Mouse (Mus musculus) adrenal gland, adult 8-10 months (tissue): ENCODE measurements at regions not wholly inside any gene's neighbourhood (a gene's known extent, or its start where the extent isn't known, plus 50 kb on each side); places are given as distances from the start of the nearest gene placed in this dataset.

Experiments used
- DNase-seq: peaks from one replicate; pipeline ENCODE4 v3.0.0; 2022

DNA sequence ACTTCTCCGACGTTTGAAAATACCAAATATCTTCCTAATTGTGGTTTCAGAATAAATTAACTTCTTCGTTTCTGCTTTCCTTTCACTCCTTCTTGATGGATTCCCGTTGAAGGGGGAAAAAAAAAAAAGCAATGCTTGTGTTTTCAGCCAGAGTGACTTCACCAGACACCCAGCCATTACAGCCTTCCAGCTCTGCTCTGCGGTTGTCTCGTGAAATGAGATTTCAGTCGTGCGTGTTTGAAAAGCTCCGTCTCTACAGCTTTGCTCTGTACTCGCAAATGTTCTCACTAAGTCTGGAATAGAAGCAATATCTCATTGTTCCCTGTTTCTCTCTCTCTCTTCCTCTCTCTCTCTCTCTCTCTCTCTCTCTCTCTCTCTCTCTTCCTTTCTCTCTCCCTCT, 509.6 kb upstream of the Kif2a start:
- no peak for DNase-seq

DNA sequence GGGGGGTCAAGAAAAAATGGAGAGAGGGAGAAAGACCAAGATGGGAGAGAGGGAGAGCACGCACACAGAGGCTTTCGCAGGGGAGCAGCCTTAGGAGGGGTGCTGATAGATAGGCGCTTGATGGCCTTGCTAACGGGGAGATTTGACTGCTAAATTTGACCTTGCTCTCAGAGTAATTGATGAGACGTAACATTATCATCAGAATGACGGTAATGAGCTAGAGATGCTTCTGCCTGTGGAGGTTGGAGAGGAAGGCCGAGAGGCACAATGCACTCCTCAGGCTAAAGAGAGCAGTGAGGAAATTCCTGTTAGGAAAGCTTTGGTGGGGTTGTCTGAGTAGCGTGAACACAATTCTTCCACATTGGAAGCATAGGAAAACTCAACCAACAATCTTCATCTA, 509.1 kb upstream of the Kif2a start:
- no peak for DNase-seq

DNA sequence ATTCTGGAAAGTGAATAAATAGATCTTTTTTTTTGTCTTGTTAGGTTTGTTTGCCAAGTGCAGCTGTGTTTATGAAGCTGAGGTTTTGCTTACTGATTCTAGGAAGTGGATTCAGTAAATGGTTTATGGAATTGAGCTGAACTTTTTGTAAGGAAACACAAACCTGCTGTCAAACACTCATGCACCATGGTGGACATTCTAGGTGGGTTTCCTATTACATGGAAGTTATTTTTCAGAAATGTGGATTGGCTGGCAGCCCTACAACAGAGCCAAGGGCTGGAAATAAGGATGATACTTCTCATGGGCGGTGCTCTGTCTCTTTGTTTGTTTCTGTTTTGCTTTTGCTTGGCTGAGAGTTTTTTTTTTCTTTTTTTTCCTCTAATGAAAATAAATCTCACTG, 508.5 kb upstream of the Kif2a start:
- DNase-seq, result no peak

DNA sequence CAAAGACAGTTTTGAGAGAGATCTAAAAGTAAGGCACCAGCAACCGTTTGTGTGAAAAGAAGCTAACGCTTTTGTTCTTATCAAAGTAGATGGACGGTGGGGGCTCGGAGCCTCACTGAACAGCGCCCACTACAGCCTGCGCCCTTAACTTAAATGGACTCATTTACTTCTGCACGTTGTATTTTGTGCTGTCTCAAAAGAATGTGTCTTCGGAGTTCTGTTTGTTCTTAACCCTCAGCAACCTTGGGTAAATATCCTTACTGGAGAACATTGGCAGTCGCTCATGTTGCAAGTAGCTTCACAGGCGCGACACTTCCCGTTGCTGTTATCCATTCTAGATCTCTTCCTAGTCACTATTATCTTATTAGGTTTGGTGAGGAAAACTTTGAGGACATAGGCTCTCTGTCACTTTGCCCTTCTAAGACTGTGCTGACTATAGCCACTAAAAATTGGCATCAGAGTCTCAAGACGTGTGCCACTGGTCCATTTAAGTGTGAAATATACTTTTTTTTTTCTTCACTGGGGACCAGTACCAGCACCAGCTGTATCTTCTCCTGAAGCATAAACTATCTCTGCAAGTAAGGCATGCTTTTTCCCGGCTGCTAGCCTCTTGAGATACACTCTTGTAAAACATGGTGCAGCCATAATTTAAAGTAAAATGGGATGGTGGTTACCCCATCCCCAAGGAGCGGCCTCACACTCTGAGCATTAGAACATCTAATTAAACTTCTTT, 507.0 kb upstream of the Kif2a start:
- DNase-seq, result no peak

DNA sequence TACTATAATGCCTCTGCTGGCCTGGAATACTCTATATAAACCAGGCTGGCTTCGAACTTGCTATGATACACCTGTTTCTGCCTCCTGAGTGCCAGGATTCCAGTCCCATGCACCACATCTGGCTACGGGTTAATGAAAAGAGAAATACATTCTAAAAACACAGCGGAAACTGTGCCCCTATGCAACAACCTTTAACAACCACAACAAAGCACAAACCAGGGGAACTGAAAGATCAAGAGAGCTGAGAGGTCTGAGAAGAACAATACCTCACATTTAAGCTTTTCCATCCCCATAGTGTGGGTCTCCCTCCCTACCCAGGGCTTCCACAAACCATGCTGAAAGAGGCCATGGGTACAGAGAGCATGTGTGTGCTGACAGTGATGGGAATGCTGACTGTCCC, 501.0 kb upstream of the Kif2a start:
- DNase-seq, result no peak

DNA sequence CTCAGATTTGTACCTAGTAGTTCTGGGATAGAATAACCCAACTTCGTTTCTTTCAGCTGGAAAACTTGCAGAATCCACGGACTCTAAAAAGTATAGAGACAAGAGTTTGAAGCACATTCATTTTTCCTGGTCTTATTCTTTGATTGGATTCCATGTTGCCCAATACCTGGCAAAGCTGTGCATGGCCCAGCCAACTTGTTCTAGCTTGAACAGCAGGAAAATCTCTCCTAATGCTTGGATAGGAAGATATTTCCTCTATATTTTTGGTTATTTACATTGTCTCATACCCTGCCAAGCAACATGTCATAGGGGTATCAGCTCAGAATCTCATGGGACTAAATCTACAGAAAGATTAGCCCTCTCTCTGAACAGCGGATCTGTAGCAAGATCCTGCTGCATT, 492.3 kb upstream of the Kif2a start:
- DNase-seq, result no peak

DNA sequence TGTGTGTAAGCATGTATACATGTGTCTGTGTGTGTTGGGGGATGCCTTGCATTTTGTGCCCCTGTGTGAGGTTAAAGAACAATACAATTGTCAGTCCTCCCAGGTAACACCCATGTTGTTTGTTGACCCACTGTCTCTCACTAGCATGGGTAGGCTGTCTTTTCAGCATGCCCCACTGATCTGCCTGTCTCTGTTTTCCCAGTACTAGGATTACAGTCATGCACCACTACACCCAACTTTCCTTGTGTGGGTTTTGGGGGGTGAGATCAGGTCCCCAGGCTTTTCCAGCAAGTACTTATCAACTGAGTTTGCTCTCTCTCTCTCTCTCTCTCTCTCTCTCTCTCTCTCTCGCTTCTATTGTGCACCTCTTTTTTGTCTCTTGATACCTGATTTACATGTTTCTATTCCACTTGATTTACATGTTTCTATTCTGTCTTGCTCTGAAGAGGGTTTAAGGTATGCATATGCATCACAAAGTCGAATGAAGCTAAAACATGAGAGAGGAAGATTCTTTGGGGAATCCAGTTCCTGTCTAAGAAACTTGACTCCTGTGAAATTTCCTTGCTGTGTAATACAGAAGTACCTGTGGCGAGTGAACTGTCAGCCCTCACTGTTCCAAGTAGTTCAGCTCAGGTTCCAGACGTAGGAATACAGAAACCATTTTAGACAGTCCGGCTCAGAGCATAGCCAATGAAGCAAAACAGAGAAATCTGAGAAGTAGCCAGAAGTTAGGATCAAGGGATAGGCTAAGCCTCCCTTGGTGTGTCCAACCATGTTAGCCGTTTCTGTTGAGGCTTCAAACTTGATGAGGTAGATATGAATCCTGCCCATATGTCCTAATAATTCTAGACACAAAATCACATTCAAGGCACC, 491.6 kb upstream of the Kif2a start:
- DNase-seq, result no peak

DNA sequence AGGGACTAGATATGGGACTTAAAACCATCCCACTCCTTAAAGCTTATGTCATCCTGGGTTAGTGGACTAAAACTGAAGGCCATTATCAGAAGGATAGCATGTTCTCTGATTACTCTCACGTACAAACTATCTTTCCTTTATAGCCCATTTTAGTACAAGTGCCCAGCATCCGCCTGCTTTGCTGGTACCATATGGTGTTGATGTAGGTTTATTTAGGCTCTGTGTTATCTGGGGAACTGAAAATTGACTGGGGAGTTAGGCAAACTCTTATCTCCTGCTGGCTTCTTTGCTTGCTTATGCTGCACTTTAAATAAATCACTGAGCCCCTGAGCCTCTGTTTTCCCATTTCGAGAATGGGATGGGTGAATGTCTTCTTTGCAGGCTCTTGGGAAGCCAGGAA, 485.4 kb upstream of the Kif2a start:
- no peak for DNase-seq

DNA sequence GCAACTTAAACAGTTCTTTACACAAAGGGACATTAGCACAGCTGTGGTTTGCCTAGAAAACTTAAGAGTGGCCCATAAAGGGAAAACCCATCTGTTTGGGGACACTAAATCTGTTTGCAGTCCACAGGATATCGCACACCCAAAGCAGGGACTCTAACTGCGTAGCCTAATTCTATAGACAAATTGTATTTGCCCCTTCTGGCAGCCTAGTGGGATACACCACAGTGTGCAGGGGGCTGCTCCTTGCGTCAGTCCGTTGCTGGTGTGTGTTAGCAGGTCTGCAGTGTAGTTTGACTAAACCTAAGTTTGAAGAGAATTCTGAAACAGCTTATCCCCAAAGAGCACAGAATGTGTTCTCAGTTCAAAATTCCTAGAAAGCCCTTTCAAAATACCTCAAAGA, 484.9 kb upstream of the Kif2a start:
- no peak for DNase-seq

DNA sequence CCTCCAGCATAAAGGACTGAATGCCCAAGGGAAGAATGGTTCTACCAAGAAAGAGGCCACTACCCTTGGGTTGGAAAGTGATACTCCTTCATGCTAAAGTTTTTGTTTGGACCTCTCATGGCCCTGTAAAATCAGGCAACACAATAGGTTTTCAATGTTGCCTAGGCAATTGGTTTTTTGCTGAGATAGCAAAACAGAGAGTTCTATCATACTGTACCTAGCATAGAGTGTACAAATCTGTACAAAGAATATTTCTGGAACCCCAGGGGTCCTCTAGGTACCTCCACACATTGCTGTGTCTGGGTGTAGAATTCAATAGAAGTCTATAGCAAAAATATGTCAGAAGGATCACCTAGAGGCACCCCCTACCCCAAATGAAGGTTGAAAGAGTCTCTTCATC, 483.4 kb upstream of the Kif2a start:
- DNase-seq, result no peak

DNA sequence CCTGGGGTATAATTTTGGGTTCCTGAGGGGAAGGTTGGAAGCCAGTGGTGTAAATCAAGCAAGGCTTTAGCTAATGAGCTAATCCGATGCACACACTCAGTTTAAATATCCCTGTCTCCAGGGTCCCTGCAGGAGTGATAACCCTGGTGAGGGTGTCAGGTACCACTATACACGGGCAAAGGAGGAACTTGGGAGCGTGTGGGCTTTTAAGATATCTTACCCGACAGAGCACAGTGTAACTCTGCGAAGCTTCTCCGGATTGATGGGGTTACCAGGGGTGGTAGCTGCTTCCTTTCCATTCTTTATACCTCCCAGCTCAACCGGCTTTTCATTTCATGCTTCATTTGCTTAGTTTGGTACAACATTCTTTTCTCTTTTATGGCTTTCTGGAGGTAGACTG, 480.3 kb upstream of the Kif2a start:
- no peak for DNase-seq

DNA sequence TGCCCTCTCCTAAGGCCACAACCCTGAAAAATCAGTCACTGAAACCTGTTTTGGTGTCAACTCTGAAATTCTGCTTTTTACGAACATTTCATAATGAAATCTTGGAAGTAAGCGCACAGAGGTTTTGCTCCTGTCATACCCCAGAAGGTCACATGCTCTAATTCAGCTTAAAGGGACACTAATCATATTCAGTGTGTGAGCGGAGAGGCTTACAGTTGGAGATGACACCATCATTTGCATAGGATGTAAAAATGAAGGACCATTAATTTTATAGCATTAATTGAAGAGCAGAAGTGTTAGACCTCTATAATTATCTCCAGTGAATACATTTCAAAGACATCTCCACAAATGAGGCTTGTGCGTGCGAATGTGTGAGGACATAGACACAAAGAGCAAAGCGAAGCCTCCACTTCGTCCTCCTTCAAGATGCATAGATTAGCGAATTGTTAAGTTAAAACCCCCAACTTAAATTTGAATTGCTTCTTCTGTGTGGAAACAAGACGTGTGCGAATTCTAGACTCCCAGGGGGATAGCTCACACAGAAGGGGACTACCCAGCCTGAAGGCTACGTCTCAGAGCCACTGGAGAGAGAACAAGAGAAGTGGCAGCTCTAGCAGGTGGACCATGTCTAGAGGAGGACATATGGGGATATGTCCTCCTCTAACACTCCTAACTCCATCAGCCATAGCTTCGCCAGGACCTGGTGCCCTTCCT, 479.0 kb upstream of the Kif2a start:
- no peak for DNase-seq

DNA sequence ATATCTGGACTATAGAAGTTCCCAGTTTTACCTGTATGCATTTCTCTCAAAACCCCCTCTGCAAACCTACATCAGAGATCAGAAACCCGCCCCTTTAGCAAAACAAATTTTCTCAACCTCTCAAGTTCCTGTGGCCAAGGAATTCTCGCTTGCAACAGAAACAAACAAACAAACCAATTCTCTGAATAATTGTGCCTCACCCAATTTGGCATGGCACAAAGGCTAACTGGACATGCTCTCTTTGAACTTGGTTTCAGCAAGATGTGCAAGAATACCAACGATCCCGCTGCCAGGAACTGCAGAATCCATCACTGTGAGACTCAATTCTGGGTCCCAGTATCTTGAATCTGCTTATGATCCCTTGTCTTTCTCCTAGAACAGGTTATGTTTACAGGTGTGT, 477.4 kb upstream of the Kif2a start:
- no peak for DNase-seq

DNA sequence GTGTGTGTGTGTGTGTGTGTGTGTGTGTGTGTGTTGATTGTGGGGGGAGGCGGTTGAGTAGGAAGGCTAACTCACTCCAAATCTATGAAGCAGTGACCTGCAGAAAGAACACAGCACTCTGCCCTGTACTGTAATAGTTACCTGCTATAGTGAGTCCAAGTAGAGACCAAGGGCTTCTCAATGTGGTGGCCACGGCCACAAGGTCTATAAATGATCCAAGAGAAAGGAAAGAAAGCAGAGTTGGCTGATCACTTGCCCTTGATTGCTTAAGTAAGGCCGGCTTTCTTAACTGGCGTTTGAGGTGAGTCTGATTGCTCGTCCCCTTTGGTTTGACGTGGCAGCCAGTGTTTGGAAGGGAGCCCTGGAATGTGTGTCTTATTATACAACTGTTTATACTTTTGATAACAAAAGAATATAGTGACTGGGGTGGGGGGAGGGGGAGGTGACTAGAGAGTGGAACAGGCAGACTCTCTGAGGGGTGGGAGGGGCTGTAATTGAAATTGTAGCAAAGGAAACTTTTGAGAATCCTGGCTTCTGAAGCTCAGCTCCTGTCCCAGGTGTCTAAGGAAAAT, 473.3 kb upstream of the Kif2a start:
- DNase-seq, result no peak

DNA sequence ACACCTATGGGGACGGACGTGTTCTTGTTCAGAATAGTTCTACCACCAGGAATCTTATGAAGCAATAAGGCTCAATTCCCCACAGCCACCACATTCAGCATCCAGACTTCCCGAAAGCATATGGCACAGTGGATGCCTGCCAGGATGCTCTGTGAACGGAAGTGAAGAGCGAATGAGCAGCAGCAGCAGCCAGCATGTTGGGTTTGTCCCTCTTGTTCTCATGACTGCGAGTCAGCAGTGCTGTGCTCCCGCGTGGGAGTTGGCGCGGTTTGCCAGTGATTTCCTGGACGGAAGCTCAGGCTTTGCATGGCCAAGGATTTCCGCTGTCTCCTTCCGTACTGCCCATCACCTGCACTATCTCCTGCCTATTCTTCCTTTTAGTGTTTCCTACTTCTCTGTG, 471.8 kb upstream of the Kif2a start:
- no peak for DNase-seq

DNA sequence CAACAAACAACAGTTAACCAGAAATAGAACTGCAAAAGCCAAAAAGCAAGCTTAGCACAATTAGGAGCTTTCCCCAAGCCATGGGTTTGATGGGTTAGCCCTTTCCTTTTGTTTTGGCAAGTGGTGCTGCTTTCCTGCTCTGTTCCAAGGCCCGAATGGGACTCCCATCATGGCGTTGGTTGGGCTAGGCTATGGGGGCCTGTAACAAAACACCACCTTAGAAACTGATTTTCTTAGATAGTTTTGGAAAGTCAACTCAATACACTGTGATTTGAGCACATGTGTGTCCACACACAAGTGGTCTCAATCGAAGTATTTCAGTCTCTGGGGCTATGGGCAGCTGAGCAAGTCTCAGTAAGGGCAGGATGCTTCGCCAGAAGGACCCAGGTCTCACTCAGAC, 470.5 kb upstream of the Kif2a start:
- no peak for DNase-seq

DNA sequence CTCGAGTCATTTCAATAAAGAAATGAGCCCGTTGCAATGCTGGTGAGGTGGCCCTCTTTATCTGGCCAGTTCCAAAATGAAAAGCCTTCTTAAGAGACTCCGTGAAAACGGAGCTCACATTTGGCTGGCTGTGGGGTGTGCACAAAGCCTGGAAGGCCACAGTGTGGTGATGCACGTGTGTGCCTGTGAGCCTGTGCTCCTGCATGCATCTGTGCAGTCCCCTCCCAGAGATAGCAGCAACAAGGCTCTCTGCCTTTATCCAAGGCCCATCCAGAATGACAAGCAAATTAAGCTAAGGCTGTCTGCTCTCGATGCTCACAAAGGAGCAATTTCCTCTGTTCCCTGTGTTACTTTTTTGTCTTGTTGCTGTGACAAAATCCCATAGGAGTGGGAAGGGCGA, 469.5 kb upstream of the Kif2a start:
- no peak for DNase-seq

DNA sequence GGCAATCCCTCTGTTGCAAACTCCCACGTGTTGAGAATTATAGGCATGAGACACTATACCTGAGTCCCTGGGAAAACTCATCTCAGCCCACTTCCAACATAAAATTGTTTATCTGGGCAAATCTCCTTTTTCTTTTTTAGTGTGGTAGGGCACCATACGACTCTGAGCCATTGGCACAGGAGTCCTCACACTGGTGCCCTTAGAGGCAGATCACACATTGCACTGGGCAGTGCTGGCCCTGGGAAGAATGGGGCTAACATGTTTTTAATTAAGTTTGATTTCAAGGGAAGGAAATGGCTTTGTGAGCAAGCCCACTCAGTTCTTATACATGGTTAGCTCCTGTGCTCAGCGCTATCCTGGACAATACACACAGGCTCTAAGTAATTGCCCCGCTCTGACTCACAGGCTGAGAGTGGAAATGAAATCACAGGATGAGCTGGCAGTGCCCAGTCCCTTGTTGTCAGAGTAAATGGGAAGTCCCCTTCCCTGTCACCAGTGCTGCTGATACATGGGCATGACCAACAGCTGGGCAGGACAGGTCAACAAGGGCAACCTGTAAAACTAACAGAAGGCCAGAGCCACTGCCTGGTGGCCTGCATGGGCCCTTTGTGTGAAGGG, 463.6 kb upstream of the Kif2a start:
- DNase-seq, result peak; percentile 44

DNA sequence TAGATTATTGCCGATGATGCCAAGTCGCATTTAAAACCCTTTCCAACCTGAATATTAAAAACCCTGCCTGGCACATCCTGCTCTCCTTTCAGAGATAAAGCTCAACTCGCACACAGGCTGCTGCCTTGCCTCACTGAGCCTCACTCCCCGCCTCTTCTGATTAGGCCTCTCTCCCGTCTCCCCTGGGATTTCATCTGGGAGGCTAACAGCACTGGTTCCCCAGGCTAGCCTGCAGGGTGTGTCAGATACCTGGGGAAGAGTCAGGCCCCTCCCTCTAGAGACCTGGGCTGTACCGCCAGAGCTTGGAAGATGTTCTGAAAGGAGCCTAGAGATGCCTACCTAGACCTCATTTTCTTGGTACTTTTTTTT, 462.7 kb upstream of the Kif2a start:
- DNase-seq, result no peak

DNA sequence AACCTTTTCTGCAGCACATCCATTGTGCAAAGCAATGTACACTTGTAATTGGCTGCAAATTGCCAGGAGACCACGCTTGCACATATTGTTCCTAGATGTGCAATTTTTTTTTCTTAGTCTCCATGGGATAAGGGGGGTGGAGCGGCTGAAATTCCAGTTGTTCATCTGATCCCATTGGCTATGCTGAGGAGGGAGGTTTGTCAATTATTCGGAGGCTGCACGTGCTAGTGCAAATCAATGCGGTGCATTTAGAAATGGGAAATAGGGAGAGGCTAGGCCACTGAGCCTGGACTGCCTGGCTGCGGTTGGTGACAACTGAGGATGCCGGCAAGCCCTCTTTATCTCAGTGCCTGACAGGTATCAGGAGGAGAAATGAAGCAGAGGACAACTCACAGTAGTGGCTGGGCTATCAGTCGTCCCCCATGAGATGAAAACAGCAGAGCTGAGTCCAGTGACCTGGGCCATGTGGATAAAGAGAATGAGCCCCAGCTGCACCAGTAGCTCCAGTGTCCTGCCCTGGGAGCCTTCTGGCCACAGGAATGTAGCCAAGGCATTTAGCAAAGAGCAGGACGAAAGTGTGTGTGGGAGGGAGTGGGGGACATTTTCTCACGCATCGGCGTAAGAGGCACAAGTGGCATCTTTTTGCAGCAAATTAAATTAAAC, 462.2 kb upstream of the Kif2a start:
- no peak for DNase-seq

DNA sequence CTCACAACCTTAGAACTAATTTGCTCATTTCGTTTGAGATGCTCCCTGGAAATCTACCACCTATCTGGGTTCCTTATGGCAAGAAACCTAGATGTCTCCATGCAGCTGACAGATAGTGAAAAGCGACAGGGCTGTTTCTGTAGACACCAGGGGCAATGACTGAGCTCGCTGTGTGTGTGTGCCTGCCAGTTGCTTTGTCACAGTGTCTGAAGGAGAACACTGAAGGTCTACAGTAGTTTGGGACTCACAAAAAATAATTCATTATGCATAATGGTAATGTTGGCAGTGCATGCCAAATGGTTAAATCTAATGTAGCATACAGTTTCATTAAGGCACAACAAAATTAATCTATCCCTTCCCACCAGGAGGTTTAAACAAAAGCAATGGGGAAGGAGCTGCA, 453.2 kb upstream of the Kif2a start:
- no peak for DNase-seq
